Mouse (Mus musculus) stomach, postnatal 0 days (tissue): ENCODE results near the gene Atxn10.

Experiments
- CTCF ChIP-seq: IDR thresholded peaks from 2 replicates; pipeline ENCODE4 v1.5.1; 2016; ENCODE audit warnings: antibody characterized with exemption, low read depth, mild to moderate bottlenecking, moderate library complexity
- EP300 ChIP-seq: optimal IDR thresholded peaks from 2 replicates; pipeline ENCODE3; 2016; ENCODE audit warnings: antibody characterized with exemption

GRCm38 (mm10) chr15:85303976-85304375 is 32.1 kb upstream of the Atxn10 start:
- TF ChIP-seq CTCF (no peak), EP300 (no peak)
